Mouse (Mus musculus) stomach, postnatal 0 days (tissue): ENCODE measurements around the gene Gm1113.

Experiments
- CTCF ChIP-seq: IDR thresholded peaks from 2 replicates; pipeline ENCODE4 v1.5.1; 2016; ENCODE audit warnings: antibody characterized with exemption, low read depth, mild to moderate bottlenecking, moderate library complexity
- EP300 ChIP-seq: optimal IDR thresholded peaks from 2 replicates; pipeline ENCODE3; 2016; ENCODE audit warnings: antibody characterized with exemption

GRCm38 (mm10) chr9:35558257-35559008, 40.4 kb upstream of the Gm1113 start, which contains the start of the genes Ddx25 and Pus3:
- no peak for TF ChIP-seq CTCF
- TF ChIP-seq EP300, result no peak
